Mouse (Mus musculus): ENCODE measurements around the gene Lad1. TPM values are rescaled to one million over a fixed set of nuclear protein-coding genes. Genes with fewer than 3 reads are reported as not detected.

Gene Lad1
- total RNA-seq, 2 experiments from 2014 or later: 5.6 to 8.2 TPM

GRCm38 (mm10) chr1:135840675-135841395 lies 22.4 kb downstream of the Lad1 start:
- no peak for DNase-seq
- intact Hi-C loops (cut with DNase I): no loop called here

GRCm38 (mm10) chr1:135843519-135844262 lies 25.3 kb downstream of the Lad1 start:
- no peak for DNase-seq
- intact Hi-C loops (cut with DNase I): no loop called here

GRCm38 (mm10) chr1:135844481-135844880 lies 26.1 kb downstream of the Lad1 start:
- no peak for DNase-seq
- intact Hi-C loops (cut with DNase I): no loop called here

- DNase-seq: no peak
- intact Hi-C loops (cut with DNase I): no loop called here
These were observed 28.2 kb downstream of the Lad1 start for GRCm38 (mm10) chr1:135846632-135847031.

- intact Hi-C loops (cut with DNase I): no loop called here
- no peak for DNase-seq
These were observed 28.8 kb downstream of the Lad1 start for GRCm38 (mm10) chr1:135847139-135847562.

- DNase-seq: peak in 1 of 2 experiments; percentile 64
These were observed 29.4 kb downstream of the Lad1 start for GRCm38 (mm10) chr1:135847611-135848351.

GRCm38 (mm10) chr1:135850722-135851512 lies 32.5 kb downstream of the Lad1 start:
- intact Hi-C loops (cut with DNase I): no loop called here
- no peak for DNase-seq

More at GRCm38 (mm10) chr1:135847611-135848351, 29.4 kb downstream of the Lad1 start:
- intact Hi-C loops (cut with DNase I): no loop called here

GRCm38 (mm10) chr1:135852044-135852756 lies 33.8 kb downstream of the Lad1 start:
- intact Hi-C loops (cut with DNase I): no loop called here
- no peak for DNase-seq

- intact Hi-C loops (cut with DNase I): no loop called here
- no peak for DNase-seq
These were observed 34.8 kb downstream of the Lad1 start for GRCm38 (mm10) chr1:135853200-135853599.

GRCm38 (mm10) chr1:135854591-135855343 lies 36.4 kb downstream of the Lad1 start:
- DNase-seq: no peak
- intact Hi-C loops (cut with DNase I): no loop called here

- intact Hi-C loops (cut with DNase I): no loop called here
- no peak for DNase-seq
These were observed 36.9 kb downstream of the Lad1 start for GRCm38 (mm10) chr1:135855344-135855687.

- DNase-seq: no peak
- intact Hi-C loops (cut with DNase I): no loop called here
These were observed 37.7 kb downstream of the Lad1 start for GRCm38 (mm10) chr1:135856070-135856469.

- DNase-seq: no peak
- intact Hi-C loops (cut with DNase I): no loop called here
These were observed 38.9 kb downstream of the Lad1 start for GRCm38 (mm10) chr1:135857137-135857775.

GRCm38 (mm10) chr1:135858533-135858932 lies 40.1 kb downstream of the Lad1 start:
- DNase-seq: no peak

GRCm38 (mm10) chr1:135861091-135861490 lies 42.7 kb downstream of the Lad1 start:
- intact Hi-C loops (cut with DNase I): no loop called here
- DNase-seq: no peak

More at GRCm38 (mm10) chr1:135858533-135858932, 40.1 kb downstream of the Lad1 start:
- intact Hi-C loops (cut with DNase I): no loop called here

GRCm38 (mm10) chr1:135861980-135862552 lies 43.7 kb downstream of the Lad1 start:
- no peak for DNase-seq
- intact Hi-C loops (cut with DNase I): no loop called here

GRCm38 (mm10) chr1:135862561-135862960 lies 44.2 kb downstream of the Lad1 start:
- DNase-seq: no peak
- intact Hi-C loops (cut with DNase I): no loop called here

- no peak for DNase-seq
- intact Hi-C loops (cut with DNase I): no loop called here
These were observed 45.5 kb downstream of the Lad1 start for GRCm38 (mm10) chr1:135863786-135864335.
